Mouse (Mus musculus) liver, adult 2 months (tissue): ENCODE data around the gene Grap.

Experiments used
- CTCF ChIP-seq: fragments of 200-500 bp; IDR thresholded peaks from 2 replicates; pipeline ENCODE4 v1.5.1; 2011; ENCODE audit warnings: low read depth, low read length, control low read depth
- POLR2A ChIP-seq: fragments of 200-500 bp; IDR thresholded peaks from 2 replicates; pipeline ENCODE4 v1.6.1; 2011; ENCODE audit warnings: low read length, control low read depth; ENCODE audit not compliant: insufficient read depth; ENCODE audit errors: extremely low read depth

DNA sequence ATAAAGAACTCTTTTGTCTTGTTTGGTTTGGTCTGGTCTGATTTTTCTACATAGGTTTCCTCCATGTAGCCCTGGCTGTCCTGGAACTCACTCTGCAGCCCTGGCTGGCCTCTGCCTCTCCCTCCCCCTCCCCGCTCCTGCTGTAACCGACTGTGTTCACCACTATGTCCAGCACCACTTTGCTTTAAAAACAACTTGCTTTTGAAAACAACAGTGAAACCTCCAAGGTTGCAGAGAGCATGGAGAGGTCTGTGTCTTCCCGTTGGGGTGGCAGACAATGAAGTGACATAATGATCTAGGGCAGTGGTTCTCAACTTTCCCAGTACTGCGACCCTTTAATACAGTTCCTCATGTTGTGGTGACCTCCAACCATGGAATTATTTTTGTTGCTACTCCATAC lies 2.6 kb downstream of the Grap start:
- TF ChIP-seq POLR2A (no peak), CTCF (no peak)
